Mouse (Mus musculus): Measurements from ENCODE around the gene Tspan12.
"Not testable (repeated sequence)": the region's sequence is repeated elsewhere in the genome, so short reads cannot be mapped to it uniquely, and the experiment has no call there.

Tspan12 gene

DNA sequence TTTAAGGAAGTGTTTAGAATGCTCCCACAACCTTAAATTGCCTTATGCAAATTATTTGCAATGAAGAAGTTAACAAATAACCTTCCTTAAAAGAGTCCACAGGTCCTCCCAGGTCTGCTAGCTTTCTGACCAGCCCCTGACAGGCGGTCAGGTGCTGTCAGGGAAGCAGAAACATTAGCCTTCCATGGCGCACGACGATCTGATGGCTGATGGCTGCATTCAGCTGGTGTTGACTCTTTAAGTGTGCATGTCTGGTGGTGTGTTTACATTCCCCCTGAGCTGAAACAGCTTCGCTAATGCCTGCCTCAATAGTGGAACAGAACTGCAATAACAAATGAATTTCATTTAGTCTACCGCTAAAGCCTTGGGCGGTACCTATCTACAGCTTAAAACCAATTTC lies 22.4 kb downstream of the Tspan12 start:
- intact Hi-C loops (cut with DNase I): no loop called here

DNA sequence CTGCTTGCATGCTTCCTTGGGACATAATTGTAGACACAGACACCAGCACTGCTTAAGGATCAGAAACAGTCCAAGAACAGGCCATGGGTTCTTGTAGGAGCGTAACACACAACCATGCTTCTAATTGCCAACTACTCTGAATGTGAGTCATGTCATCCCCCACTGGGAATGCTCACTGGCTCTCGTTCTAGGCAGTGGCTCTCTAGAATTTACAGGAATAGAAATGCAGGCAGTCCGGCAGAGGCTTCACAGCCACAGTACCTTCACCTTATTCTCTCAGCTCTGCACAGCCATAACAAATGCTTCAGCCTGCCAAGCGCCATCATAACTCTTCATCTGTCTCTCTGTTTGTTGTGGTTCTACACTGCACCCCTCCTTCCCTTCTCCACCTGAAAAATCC lies 23.9 kb downstream of the Tspan12 start:
- intact Hi-C loops (cut with DNase I): no loop called here

- intact Hi-C loops (cut with DNase I): no loop called here
These were observed 24.3 kb downstream of the Tspan12 start for GRCm38 (mm10) chr6:21828001-21828400.

GRCm38 (mm10) chr6:21823694-21824093 lies 28.6 kb downstream of the Tspan12 start:
- intact Hi-C loops (cut with DNase I): no loop called here

DNA sequence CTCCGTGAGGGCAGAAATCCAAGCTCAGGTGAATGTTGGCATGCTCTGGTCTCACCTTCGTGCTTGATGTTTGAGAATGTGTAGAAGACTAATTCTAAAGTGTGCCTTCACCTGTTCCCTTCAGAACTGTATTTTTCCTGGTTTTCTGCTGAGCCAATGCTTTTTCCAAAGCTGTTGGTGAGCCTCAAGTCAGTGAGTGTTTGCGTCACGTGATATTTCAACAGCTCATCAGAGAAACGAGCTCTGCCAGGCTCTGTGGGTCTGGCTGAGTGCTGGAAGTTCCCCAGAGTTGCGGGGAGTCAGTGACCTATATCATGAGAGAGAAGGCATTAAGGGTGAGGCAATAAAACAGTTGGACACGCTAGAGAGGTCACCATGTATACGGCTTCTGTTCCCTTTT lies 29.0 kb downstream of the Tspan12 start:
- intact Hi-C loops (cut with DNase I): no loop called here

GRCm38 (mm10) chr6:21822721-21823134 lies 29.6 kb downstream of the Tspan12 start:
- intact Hi-C loops (cut with DNase I): no loop called here

DNA sequence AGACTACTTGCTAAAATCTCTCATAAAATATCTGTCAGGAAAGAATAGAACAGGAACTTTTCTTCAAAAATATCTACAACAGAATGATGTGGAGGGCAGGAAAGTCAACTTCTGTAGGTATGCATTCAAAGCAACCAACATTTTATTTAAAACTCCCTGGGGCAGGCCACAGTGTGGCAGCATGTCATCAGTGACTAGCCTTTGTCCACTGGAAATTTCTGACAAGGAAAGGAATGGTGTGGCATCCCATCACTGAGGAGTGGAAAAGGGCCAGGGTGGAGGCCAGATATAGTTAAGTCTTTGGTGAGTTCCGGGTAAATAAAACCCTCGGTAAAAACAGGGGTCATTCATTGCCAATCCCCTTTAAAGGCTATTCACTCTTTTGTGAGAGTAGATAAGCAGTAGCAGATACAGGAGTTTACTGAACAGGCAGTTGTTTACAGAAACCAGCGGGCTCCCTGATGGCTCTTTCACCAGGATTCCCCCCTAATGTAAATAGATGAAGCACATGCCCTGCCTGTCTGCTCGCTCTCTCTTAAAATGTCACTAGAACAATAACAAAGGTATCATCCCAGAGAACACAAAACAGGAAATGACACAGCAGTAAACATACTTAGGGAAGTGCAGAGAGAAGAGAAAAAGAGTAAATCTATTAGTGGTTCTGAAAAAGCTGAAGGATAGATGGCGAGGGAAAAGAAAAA lies 34.1 kb downstream of the Tspan12 start:
- intact Hi-C loops (cut with DNase I): no loop called here

GRCm38 (mm10) chr6:21806005-21806404 lies 46.3 kb downstream of the Tspan12 start:
- intact Hi-C loops (cut with DNase I): no loop called here

DNA sequence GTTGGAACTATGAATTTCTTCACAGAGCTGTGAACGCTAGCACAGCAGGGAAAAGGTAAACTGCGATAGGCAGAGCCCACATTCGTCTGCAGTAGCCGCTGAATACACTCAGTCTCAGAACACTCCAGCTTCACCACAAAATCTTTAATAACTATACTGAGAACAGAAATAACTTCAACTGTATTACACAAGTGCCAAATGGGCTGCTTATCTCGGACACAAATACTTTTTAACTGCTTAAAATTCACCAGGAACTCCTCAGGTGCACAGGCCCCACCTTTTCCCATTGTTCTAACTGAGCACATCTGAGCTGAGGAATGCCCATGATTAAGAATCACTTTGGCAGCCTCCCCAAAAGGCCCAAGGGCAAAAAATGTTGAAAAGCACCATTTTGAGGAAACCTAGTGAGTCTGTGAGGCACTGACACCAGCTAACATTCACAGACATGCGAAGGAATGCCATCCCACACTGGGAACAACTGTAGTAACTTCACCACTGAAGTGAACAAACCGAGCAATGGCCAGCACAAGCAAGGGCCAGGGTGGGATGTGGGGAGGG lies 47.2 kb downstream of the Tspan12 start:
- intact Hi-C loops (cut with DNase I): no loop called here

GRCm38 (mm10) chr6:21803483-21804340 lies 48.6 kb downstream of the Tspan12 start:
- intact Hi-C loops (cut with DNase I): no loop called here

DNA sequence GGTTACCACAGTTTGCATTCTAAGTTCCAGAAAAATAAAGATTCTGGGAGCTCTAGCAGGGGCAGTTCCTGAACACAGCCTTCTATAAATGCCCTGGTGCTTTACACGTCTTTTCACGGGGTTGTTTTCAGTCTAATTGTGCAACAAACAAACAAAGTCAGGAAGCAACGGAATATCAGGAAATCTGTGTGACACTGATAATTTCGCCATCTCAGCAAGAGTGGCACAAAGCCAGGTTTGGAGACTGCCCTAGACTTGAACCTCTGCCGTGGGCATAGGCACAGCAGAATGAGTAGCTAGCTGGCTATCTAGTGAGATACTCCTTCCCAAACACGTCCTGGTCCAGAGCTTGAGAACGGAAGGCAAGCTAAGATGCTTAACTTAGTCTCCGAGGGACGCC lies 53.7 kb downstream of the Tspan12 start:
- intact Hi-C loops (cut with DNase I): loop anchor here (5.0 kb wide), 1 partner anchor 149 kb away; the partner anchor contains the start of gene Ing3

GRCm38 (mm10) chr6:21797087-21797486 lies 55.2 kb downstream of the Tspan12 start:
- intact Hi-C loops (cut with DNase I): loop anchor here (5.0 kb wide), 1 partner anchor 150 kb away; the partner anchor contains the start of gene Ing3

DNA sequence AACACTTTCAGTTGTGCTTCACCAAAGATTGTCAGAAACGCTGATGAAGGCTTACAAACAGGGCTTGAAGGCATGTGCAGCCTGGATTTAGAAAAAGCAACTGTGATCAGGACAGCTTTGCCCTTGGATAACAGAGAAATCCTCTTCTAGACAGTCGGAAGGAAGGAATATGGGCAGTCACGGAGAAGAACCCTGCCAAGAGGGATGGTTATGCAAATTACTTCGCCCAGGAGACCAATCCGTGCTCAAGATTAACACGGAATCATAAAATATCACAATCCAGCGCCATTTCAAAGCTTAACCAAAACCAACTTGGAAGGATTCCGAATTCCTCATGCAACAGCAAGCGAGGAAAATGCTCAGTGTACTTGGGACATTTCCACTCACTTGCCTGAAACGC lies 55.9 kb downstream of the Tspan12 start:
- intact Hi-C loops (cut with DNase I): loop anchor here (5.0 kb wide), 1 partner anchor 151 kb away; the partner anchor contains the start of gene Ing3

DNA sequence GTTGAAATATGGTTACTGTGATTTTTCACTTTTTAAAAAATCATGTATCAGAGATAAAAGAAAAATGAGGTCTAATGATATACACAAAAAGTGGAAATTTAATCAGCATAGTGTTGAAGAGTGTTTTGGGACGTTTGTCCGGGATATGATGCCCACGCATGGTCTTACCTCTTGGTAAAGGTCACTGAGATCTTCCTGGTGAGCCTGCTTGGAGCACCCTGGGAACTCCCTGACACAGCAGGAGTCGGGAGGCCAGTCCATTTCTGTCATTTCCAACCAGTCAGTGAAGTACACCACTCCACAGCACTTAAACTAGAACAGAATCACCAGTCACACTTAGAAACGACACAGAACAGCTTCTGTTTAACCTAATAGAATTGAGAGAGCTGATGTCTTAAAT lies 56.9 kb downstream of the Tspan12 start:
- intact Hi-C loops (cut with DNase I): loop anchor here (2.0 to 5.0 kb wide), 2 partner anchors 55 to 152 kb away; partner anchors contain the start of gene Ing3

- intact Hi-C loops (cut with DNase I): loop anchor here (2.0 to 5.0 kb wide), 2 partner anchors 56 to 152 kb away; partner anchors contain the start of gene Ing3
These were observed 57.3 kb downstream of the Tspan12 start for GRCm38 (mm10) chr6:21795072-21795407.

- intact Hi-C loops (cut with DNase I): loop anchor here (2.0 to 5.0 kb wide), 3 partner anchors 56 to 278 kb away; partner anchors contain the start of gene Ing3
These were observed 57.8 kb downstream of the Tspan12 start for GRCm38 (mm10) chr6:21794337-21795071.

DNA sequence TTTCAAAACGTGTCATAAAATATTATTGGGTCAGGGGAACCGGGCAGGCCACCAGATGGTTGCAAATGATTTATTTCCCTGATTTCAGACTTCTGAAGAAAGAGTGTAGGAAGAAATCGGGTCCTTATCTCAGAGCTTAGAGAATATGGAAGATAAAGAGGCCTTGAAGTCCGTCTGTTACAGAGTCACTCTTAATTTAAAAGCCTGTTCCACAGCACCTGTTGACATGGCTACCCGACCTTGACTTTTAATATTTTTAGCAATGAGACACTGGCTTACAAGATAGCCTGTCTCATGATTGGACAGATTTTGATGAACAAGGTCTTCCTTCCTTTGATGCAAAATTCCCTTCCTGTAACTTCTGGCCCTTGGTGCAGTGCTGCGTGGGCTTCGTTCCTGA lies 61.0 kb downstream of the Tspan12 start:
- intact Hi-C loops (cut with DNase I): loop anchor here (5.0 kb wide), 1 partner anchor 281 kb away; no protein-coding TSS in a partner anchor

DNA sequence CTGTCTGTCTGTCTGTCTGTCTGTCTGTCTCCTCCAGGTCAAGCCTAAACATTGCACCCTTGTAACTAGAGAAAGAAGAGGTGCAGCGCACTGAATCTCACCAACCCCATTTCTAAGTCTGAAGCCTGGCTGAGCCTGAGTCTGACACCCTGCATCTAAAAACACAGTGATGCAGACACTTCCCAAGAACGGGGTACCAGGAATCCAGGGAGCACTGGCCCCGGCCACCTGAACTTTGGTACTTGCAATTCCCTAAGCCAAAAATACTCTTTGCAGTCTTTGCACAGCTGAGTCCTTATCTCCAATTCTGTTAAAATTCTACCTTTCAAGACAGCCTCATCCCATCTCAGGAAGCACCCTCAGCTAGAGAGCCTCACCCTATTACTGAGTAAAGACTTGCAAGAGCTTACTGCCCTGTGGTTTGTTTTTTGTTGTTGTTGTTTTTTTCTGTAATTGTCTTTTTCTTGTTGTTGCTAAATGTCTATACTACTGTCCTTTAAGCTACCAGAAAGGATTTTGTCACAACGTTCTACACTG lies 61.7 kb downstream of the Tspan12 start:
- intact Hi-C loops (cut with DNase I): loop anchor here (5.0 kb wide), 1 partner anchor 282 kb away; no protein-coding TSS in a partner anchor

GRCm38 (mm10) chr6:21790036-21790435 lies 62.3 kb downstream of the Tspan12 start:
- intact Hi-C loops (cut with DNase I): loop anchor here (5.0 kb wide), 1 partner anchor 282 kb away; no protein-coding TSS in a partner anchor

DNA sequence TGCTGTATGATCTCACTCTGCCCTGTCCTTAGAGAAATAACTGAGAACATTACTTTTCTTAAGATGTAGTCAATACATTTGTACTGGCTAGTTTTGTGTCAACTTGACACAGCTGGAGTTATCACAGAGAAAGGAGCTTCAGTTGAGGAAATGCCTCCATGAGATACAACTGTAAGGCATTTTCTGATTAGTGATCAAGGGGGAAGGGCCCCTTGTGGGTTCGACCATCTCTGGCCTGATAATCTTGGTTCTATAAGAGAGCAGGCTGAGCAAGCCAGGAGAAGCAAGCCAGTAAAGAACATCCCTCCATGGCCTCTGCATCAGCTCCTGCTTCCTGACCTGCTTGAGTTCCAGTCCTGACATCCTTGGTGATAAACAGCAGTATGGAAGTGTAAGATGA lies 62.7 kb downstream of the Tspan12 start:
- intact Hi-C loops (cut with DNase I): not testable (repeated sequence)

GRCm38 (mm10) chr6:21787757-21788156 lies 64.6 kb downstream of the Tspan12 start:
- intact Hi-C loops (cut with DNase I): no loop called here

All from adrenal gland (tissue).